Mouse (Mus musculus): ENCODE results near the gene Ubl3. TPM values are rescaled to one million over a fixed set of nuclear protein-coding genes. Genes with fewer than 3 reads are reported as not detected.

Ubl3 gene
- polyA plus RNA-seq, 1 experiment from 2014 or later = 76.6 TPM

DNA sequence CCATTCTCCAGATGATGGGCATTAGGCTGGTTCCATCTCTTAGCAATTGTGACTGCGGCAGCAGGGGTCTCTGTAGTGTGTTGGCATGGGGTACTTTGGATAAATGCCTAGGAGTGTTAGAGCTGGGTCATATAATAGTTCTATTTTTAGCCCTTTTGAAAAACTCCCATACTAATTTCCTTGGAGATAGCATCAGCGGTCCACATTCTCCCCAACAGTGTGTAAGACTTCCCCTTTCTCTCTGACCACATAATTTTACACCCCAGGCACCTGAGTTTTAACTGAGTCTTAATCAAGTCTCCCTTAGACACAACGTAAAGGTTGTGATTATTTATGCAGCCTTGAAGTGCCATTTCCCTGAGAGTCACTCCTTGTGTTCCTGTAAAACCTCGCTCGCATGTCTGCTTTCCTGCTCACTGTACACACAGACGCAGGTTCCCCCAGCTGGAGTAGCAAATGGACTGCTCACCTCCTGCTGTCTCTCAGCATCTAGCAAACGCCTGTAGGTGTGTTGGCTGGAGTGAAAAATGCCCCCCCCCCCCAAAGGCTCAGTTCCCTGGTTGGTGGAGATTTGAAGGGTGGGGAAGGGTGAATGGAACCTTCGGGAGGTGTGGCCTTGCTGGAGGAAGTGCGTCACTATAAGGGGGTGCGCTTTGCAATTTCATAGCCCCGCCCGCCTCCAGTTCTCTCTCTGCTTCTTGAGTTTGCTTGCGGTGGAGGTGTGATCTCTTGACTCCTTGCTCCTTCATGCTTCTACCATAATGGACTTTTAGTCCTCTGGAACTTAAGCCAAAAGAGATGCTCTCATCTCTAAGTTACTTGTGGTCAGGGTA lies 63.5 kb downstream of the Ubl3 start:
- peak; percentile 31 for DNase-seq (ENCODE audit: low spot score)

DNA sequence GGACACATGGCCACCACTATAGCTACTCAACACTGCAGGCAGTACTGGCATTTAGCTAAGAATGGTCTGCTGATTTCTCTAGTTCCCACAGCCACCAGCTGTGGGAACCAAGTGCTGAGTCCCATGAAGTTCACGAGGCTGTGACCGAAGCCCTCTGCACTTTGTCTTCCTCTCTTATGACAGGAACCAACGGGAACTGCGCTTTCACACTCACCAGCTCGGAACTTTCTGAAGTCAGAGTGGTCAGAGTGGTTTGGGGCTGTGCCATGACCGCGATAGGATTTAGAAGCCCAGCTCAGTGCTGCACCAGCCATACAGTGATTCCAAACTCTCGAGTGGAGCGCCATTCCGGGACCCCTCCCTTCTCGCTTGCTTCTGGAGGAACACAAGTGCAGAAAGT lies 66.4 kb downstream of the Ubl3 start:
- DNase-seq (ENCODE audit: low spot score) = no peak

DNA sequence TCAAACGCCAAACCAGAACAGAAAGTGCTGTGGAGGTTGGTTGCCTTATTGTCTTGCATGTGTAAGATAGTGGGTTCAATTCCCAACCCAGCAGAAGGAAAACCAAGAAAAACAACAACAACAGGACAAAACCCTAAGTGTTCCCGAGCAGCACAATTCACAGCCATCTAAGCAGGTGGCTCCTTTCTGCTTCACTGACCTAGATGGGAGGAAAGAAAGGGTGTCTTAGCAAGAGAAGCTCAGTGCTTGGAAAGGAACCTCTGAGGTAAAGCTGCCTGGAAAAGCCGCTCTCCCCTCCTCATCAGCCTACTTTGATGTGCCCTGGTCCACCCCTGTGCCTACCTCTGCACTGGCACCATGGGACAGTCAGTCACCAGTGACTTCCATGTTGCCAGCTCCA lies 70.8 kb downstream of the Ubl3 start:
- DNase-seq (ENCODE audit: low spot score) = no peak

DNA sequence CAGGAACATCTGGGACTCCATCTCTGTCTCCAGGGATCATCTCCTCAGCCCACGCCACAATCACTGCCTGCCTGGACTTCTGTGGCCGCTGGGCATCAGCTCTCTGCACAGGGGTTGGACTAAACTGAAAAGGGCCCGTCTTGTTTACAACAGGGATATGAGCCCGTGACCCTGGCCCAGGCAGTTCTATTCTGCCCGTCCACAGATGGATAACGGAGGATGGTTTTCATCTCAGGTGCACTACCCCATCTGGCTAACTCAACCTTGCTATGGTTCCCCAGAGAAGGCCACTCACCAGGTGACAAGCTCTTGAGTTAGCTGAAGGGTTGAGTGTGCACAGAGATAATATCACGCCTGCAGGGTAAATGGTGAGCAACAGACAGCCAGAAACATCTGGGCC lies 78.2 kb downstream of the Ubl3 start:
- DNase-seq (ENCODE audit: low spot score) = no peak

GRCm38 (mm10) chr5:148468626-148469441 lies 83.8 kb downstream of the Ubl3 start:
- DNase-seq (ENCODE audit: low spot score) = no peak

DNA sequence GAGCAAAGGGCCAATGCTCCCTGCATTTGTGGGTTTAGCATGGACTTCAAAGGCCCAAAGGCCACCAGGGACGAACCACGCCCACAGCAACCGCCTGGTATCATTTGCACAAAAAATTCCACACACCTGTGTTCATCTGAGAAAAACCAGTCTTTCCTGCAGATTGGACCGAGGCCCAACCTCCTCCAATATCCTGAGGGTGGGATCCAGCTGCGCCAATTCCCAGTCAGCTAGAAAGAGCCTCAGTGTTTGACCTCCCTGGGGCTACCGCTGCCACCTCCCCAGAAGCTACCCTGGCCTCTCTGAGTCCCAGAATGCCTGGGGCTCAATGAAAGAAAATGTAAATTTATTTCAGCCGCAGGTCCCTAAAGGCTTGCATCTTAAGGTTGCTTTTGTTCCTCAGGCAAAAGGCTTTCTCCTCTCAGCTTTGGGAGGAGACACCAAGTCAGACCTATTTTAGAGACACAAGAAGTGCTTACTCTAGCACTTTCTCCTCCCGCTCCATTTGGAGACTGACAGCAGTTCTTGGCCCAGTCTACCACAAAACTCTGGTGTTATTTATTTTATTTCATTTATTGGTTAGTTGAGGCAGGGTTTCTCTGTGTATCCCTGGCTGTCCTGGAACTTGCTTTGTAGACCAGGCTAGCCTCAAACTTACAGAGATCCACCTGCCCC lies 85.5 kb downstream of the Ubl3 start:
- no peak for DNase-seq (ENCODE audit: low spot score)

- DNase-seq (ENCODE audit: low spot score) = no peak
These were observed 86.5 kb downstream of the Ubl3 start for GRCm38 (mm10) chr5:148466116-148466515.

- no peak for DNase-seq (ENCODE audit: low spot score)
These were observed 87.5 kb downstream of the Ubl3 start for GRCm38 (mm10) chr5:148465091-148465490.

DNA sequence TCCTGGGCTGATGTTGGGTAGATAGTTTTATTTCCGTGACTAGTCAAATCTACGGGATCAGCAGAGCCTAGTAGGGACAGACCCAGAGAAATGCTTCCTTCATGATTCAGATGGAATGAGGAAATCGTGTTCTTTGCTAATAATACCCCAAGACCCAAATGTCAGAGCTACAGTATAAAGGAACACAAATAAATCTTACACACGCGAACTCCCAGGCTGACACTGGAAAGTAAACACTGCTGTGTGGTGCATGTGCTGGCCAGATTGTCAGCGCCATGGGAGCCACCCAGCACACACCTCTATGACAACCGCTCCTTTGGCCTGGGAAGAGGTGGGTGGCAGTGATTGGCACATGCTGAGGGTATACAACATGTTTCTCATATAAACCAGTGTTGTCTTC lies 88.1 kb downstream of the Ubl3 start:
- no peak for DNase-seq (ENCODE audit: low spot score)

DNA sequence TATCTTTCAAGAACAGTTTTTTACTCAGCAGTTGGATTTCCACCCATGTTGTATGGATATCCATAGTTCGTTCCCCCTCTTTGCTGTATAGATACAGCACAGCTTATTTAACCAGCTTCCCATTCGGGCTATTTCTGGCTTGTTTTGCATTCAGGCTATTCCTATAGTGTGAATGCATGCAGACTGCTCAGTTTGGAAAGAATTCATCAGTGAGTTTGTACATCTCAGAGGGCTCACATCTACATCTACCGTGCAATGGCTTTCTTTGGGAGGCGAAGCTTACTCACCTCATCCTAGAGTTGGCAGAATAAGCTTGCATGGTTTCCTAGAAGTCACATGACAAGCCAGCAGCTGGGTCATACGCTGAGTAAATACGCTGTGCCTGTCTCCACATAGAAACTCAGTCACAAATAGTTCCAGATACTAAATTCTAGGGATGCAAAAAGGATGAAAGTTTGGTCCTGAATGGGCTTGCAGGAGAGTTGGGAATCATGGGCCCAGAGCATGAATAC lies 88.8 kb downstream of the Ubl3 start:
- no peak for DNase-seq (ENCODE audit: low spot score)

Other genes with a start within 250 kb of the Ubl3 start
- gene Slc7a1, start 152.9 kb downstream of the Ubl3 start, polyA plus RNA-seq (2015; fragmentation: Nextera tagmentation; extraction: Ambion mirVana) = 15.5 and 16.5 TPM in 2 replicates